Mouse (Mus musculus) layer of hippocampus, postnatal 36 days (tissue): Measurements from ENCODE around the gene Ganc. TPM values are rescaled to one million over a fixed set of nuclear protein-coding genes. Genes with fewer than 3 reads are reported as not detected.
A peak's percentile ranks its signal among the peaks of the same experiment; 100 is the strongest.

ENCODE experiments used
- DNase-seq, 2 experiments: peaks; one replicate each; pipeline ENCODE4 v3.0.0; 2022
- total RNA-seq, 2 experiments: library from RNA; stranded (reverse); gene quantifications; 2 replicates each; pipeline ENCODE4 v1.2.3; 2021

The Ganc gene
- total RNA-seq, 2 experiments from 2014 or later = 11.0 to 11.1 TPM

DNA sequence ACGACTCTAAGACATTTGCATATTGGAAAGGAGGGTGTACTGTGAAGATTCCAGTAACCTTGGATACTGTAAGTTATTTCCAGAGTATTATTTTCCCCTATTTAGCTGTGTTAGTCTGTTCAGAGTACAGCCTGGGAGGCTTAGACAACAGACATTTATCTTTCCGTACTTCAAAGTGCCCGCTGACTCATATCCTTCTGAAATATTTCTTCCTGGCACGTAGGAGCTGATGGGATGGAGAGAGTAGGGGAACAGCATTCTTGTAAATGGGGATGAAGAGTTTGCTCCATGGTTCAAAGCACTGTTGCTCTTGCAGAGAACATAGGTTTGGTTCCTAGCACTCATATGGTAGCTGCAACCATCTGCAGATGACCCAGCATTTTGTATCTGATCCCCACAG lies 48.9 kb downstream of the Ganc start:
- no peak for DNase-seq

DNA sequence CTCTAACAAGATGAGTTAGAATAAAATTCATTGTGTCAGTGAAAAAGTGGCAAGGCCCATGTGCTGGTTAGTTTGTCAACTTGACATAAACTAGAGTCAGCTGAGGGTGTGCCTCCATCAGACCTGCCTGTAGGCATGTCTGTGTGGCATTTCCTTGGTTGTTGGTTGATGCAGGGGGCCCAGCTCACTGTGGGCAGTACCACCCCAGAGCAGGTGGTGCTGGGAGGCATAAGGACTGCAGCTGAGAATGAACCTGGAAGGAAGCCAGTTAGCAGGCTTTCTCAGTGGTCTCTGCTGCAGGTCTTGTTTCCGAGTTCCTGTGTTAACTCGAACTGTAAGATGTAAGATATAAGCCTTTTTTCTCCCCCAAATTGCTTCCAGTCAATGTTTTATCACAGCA lies 51.3 kb downstream of the Ganc start:
- DNase-seq = no peak

DNA sequence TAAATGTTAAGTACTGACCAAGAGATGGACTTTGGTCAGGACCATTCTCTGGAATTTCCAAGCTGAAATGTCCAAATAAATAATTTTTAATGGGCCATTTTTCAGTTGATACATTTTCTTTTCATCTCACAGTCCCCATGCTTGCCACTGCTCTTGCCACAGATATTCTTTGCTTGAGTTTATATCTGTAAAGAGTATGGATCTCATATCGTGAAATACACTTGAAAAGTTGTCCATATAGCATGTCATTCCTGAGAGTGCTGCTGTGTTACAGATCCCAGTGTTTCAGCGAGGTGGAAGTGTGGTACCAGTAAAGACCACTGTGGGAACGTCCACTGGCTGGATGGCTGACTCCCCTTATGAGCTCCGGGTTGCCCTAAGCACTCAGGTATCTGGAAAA lies 52.0 kb downstream of the Ganc start, which contains the start of gene Capn3:
Gene Capn3 (plus strand): TSS at position 301 of the 400 bp plus-strand sequence.
- DNase-seq = no peak

DNA sequence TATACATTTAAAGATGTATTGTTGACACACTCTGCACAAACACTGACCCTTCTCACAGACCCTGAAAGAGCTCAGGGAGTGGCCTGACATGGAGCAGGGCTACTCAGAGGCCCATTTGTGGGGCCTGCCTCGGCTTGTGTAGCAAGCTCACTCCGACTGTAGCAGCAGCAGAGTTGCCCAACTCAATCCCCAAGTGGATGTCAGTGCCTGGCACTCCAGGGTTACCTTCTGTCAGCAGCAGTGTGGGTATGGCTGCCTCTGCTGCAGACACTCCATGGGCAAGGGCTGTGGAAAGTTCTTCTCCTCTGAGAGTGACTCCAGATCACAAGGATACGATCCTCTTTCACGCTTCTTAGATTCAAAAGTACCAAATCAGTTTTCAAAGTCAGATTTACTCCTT lies 56.5 kb downstream of the Ganc start:
- no peak for DNase-seq

DNA sequence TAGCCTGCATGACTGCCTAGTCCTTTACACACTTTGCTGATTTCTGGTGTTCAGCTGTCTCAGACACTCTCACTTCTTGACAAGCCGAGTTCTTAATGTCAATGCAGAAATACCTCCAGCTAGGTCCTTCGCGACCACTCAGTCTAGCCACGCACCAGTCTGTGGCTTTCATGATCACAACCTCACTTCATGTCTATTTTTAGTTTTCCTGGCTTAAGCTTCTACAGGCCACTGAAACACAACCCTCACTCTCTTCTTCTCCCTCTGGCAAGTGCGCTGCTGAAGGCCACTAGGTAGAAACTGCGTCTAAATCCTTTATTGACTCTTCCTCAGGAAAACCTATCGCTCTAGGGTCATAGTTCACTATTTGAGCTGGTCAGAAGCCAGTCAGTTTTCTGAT lies 59.6 kb downstream of the Ganc start:
- DNase-seq = no peak

DNA sequence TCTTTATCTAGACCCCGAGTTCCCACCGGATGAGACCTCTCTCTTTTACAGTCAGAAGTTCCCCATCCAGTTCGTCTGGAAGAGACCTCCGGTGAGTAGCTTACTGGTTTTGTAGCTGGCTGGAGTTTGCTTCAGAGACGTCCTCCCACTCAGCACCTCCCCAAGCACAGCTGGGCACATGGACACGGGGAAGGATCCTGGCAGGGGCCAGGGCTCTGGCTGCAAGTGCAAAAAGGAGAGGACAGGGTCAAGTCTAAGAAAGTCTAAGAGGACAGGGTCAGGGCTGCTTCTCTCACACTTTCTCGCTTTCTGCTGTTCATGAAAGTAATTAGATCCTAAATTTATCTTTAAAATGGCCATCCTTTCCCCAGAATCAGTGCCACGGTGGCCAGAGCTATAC lies 60.4 kb downstream of the Ganc start:
- no peak for DNase-seq

DNA sequence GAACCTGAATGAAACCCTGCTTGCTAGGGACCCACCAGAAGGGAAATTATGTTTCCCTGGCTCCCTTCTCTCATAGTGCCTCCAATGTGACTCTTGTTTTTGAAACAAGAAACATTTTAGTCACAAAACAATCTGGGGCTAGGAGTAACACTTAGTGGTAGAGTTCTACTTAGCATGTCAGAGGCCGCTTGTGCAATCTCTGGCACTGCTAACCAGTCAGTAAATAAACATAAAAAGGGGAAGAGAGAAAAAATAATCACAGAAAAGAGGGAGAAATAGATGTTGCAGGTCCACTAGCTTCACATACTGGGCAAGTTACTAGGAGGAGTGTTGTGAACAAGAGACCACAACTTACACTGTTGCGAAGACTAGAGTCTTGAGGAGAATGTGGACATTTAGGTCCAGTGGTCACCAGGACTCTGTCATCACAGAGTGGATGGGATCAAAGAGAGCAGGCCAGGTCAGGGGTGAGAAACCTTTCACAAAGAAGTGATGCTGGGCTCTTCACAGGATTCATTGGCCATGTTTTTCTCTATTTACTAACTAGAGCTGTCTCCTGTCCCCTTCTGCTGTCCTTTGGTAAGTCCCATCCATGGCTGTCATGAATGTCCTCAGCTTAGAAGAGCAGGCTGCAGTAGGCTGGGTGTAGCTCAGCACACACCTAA lies 61.2 kb downstream of the Ganc start:
- no peak for DNase-seq

DNA sequence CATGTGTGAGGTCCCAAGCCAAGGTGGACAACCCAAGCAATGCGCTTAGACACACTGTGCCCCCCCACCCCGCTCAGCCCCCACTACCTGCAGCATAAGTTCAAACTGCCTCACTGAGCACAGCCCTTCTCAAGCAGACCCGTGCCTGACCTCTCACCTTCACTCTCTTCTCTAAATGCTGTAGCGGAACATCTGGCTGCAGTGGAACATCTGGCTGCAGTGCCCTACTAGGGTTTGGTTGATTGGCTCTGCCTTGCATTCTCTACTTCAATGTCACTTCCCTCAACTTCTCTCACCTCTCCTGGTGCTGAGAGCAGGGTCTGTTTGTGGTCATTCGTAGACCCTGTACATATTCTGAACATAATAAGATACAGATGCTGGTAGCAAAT lies 61.7 kb downstream of the Ganc start:
- no peak for DNase-seq

DNA sequence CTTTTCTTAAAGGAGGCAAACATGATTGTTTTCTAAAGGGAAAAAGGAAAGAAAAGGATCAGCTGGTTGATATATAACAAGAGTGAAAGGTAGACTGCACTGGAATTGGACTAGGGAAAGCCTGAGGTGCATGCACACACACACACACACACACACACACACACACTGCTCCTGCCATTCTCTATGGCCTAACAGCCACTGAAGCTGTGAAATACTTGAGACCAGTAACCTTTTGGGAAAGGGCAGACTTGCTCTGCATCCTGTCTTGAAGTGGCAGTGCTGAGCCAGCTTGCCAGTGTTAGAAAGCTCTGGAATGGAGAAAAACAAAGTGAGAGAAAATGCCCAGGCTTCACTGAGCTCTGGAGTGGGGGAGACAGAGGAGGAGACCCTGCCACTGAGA lies 64.3 kb downstream of the Ganc start:
- no peak for DNase-seq

DNA sequence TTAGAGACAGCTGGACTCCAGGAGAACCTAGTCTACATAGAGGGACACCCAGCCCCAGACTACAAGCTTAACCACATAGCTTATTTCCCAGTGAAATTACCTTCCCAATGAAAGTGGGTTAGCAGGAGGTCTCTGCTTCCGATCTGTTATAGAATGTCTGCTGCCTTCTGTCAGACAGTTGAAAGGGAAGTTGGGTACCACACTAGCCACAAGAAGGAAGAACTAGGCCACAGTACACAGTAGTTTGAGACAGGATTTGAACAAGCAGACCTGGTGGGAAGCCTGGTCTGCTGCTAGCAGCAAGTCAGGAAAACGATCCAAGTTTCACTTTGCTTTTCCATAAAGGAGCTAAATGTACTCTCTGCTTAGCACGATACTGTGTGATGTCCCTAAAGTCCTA lies 65.5 kb downstream of the Ganc start:
- no peak for DNase-seq

DNA sequence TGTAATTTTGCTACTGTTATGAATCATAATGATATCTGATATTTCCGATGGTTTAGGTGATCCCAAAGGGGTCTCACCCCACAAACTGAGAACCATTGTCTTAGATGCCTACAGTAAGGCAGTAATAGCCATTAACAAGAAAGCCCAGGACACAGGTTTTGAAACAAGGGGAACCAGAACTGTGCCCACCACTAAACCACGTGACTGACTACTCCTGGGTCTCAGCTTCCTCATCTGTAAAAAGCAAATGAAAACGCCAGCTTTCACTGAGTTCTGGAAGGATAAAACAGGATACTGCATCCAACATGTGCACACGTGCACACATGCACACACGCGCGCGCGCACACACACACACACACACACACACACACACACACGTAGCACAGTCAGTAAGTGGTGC lies 66.0 kb downstream of the Ganc start:
- no peak for DNase-seq

DNA sequence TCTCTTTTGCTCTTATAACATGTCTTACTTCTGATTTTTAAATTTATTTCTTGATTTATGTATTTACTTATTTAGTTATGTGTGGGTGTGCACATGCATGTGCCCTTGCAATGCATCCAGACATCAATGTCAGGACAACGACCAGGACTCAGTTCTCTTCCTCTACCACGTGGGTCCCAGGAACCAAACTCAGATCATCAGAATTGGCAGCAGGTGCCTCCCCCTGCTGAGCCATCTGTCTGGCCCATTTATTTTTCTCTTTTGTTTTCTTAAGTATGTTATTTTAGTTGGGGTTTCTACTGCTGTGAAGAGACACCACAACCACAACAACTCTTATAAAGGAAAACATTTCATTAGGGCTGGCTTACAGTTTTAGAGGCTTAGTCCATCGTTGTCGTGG lies 67.2 kb downstream of the Ganc start:
- DNase-seq = no peak

DNA sequence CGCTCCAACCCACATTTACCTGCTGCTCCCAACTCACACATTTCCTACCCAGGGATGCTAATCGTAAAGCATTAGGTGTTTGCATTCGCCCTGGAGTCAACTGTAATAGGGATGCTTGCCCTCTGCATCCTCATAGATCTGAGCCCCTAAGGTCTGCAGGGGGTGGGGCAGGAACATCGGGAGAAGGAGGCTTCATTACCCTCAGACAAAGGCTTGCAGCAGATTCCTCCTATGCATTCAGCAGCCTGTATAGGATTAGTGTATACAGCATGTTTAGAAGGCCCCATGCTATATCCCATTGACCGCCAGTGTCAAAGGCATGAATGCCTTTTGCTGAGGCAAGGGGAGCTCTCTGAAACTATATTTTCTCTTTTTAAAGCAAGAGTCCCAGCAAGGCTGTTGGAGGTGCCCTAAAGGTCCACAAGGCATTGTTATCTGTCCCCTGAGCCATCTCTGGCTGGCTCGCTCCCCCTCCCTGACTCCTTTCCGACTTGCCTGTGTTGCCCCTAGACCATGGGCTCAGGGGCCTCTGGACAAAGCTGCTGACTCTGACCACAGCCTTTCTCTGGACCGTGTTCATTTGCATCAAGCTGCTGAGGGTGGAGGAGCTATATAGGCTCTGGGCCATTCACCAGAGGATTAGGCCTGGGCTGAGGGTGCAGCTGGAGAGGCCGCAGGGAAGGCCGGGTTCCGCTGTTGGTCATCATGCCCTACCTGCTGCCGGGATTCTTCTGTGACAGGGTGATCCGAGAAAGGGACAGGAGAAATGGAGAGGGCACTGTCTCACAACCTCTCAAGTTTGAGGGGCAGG lies 72.8 kb downstream of the Ganc start:
- DNase-seq = no peak

DNA sequence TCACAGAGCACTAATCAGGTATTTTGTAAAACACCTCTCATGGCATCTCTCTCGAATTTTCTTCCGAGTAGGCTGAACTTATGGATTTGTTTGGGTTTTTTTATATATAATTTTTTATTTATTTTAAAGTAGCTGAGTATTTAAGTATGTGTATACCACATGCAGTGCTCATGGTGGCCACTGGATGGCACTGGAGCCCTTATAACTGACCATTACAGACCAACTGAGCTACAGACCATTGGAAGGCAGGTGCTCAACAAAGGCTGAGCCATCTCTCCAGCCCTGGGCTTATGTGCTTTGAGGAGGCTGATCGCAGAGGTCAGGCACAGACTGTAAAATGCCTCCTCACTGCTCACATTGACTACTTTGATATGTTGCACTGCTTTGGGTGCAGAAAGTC lies 74.9 kb downstream of the Ganc start:
- DNase-seq = peak; percentile 45 to 51

DNA sequence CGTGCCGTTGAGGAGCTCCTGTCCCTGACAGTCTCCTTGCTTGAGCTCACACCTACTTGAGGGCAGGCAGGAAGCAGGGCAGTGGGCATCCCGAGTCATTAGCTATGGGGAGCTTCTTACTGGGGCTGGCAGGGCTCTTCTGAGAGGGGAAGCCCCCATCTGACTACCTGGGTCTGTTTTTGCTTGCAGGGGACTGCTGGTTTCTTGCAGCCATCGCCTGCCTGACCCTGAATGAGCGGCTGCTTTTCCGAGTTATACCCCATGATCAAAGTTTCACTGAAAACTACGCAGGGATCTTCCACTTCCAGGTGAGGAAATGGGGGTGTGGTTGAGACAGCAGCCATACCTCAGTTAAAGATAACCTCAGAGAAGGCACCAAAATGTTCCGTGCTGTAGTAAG lies 78.2 kb downstream of the Ganc start:
- DNase-seq = no peak

DNA sequence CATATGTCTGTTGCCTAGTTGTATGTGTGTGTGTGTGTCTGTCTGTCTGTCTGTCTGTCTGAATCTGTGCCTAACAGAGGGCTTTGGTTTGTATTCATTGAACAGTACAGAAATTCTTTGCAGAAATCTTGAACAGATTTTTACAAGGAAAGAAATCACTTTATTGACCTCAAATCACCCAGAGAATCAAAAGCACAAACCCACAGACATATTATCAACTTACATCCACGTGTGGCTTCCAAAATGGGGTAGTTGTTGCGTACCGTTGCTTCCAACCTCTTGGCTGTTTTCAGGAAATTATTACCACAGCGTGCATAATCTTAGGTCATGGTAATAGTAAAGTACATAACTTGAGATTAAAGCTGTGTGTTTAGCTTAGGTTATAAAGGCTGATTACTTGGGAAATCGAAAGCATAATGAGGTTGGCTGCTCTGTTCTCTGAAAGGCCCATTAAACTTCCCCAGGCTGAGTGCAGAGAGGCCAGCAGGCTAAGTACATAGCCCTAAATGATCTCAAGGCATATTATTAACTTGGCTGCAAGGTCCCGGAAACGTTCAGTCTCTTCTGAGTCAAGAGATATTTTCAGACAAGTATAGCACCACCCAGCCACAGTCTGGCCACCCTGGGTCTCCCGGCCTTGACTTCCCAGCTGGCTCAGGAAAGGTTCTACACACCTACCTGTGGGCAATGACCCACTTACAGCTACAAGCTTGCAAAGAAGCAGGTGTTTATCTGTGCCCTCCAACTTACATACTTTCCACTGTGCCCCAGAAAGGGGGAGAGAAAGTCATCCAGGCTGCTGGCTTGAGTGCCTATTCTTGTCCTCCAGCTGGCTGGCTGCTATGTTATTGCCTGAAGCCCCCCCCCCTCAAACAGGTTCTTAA lies 79.1 kb downstream of the Ganc start:
- no peak for DNase-seq

DNA sequence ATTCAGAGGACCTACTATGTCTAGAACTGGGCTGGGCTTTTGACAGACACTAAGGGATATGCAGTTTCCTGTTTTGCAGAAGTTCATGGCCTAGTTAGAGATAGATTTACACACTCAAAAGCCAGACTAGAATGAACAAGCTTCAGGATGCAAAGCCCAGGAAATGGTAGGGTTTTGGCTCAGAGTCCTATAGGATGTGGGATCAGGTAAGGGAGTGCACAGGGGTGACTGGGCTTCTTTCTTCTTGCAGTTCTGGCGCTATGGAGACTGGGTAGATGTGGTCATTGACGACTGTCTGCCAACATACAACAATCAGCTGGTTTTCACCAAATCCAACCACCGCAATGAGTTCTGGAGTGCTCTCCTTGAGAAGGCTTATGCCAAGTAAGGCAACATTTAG lies 80.5 kb downstream of the Ganc start:
- no peak for DNase-seq

DNA sequence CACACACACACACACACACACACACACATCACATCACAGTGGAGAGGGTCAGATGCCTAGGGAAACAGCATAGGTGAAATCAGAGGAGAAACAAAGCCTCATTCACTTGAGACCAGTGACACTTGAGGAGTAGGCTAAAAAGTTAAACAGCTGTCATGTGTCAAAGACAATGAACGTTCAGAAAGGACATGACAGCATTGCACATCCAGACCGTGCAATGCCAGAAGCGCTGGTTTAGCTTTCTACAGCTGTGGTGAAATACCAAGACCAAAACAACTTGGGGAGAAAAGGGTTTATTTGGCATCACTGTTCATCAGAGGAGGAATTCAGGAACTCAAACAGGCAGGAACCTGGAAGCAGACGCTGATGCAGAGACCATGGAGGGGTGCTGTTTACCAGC lies 89.6 kb downstream of the Ganc start:
- DNase-seq = no peak

DNA sequence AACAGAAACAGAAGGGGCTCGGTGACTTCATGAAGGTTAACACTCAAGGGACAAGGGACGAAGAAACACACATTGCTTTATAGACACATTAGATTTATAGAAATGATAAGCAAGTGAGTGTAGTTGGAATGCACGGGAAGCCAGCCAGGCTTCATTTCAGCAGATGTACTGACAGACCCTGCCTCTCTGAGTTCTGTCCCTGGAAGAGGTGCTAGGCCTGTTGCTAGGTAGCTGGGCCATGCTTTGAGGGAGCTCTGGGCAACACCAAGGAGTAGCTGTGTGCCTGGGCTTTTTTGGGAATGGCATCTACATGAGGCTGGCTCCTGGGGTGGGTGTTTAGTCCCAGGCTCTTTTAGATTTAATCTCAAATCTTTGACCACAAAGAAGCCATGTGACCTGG lies 92.8 kb downstream of the Ganc start:
- peak; percentile 46 to 55 for DNase-seq

DNA sequence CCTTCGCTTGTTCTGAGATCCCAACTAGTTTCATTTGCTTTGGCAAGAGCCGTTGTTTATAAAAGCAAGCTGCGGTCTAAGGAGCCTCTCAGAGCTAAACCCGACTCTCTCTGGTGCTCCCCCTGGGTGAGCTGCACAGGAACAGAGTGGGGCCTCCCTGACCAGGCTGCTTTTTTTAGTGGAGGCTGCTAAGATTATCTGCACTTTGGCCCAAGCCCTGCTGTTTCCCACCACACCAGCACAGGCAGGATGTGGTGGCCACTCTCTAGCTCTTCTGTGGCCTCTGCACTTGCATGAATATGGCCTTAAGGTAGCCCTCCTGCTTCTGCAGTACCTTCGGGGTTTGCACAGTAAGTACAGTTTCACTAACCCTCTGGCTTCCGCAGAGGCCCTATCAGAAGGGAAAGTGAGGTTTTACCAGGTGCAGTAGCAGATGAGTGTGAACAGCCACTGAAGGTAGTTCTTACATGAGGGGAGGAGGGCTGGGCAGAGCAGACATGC lies 96.3 kb downstream of the Ganc start:
- no peak for DNase-seq

DNA sequence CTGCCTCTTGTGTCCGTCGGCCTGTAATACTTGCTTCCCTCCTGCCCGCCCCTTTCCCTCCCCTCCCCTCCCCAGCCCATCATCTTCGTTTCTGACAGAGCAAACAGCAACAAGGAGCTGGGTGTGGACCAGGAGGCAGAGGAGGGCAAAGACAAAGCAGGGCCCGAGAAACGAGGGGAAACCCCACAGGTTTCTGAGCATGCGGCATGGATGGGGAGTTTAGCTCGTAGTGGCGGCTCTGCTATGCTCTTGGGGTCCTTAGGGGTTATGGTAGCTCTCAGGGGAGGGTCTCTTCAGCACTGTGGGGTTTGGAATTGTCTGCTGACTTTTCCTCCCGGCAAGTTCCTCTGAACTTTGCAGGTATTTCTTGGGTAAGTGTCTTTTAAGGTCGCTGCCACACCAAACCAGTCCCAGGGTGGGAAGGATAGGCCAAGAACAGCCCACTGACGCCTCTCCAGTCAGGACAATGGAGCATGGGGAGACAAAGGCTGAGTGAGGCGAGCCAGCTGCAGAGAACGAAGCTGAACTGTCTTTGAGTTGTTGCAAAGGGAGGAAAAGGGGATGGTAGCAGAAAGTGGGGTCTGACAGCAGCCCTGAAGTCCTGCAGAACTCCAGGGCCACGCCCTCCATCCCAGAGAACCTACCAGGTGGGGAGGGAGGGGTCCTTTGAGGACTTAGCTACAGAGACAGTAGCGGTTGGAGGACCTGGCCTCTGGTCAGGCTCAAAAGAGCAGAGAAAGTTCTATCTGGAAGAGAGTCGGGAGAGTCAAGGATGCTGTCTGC lies 97.6 kb downstream of the Ganc start:
- no peak for DNase-seq

DNA sequence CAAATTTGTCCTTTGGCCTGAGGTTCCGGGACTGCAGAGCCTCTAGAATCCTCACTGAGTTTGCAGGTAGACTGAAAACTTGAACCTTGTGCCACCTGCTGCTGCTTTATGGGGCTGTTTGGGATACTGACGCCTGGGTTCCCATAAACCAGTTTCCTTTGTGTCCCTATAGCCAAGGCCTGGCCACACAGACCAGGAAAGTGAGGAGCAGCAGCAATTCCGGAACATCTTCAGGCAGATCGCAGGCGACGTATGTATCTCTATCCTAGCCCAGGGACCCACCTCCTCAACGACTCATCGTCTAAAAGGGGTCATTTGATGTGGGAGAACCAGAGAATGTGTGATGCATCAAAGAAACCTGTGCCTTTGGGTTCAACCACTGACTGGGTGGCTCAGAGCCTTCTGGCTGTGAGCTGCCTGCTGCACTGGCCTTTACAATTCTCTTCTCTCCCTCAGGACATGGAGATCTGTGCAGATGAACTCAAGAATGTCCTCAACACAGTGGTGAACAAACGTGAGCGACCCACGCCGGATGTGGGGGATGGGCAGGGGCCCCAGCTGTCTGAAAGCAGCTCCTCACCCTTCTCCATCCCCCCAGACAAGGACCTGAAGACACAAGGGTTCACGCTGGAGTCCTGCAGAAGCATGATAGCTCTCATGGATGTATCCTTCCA lies 98.4 kb downstream of the Ganc start:
- DNase-seq = no peak
